Mouse (Mus musculus): ENCODE measurements around the gene Fam187b.
"Not testable (repeated sequence)": the region's sequence is repeated elsewhere in the genome, so short reads cannot be mapped to it uniquely, and the experiment has no call there.

The Fam187b gene

DNA sequence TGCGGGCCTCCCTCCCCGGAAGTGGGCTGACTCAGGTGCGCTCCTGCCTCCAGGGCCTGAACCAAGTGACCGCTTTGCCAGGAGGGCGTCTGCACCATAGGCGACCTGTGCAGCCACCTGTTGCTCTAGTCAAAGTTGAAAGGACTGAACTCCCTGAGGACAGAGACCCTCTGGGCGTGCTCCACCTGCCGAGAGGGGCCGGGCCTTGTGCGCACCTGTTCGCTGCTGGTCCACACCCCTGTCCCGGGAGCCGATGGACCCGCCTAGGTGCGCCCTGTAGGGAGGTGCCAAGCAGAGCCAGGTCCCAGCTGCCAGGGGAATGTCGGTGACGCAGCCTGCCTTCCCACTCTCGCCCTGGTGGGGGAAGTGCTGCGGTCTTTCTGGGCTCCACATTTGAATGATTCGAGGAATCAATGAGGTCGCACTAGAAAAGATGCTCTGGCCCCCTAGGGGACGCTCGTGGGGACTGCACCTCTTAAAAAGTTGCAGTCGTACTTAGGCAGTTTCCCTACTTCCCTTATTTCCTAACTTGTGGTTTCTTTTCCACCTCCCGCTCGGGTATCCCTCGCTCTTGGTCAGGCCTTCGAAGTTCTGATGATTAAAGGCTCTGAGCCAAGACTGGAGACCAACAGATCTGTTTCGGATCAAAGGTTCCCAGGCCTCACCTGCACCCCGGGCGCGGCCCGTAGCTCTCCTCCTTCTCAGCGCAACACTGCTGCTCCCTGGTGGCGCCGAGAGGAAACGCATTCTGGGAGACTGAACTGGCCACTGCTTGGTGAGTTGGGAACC, at the start of gene Fam187b:
Fam187b (plus strand) TSS at position 290 of the 789 bp plus-strand sequence.
- DNase-seq (ENCODE audit: low spot score in 2 of 2), result peak; percentile 79 to 89

DNA sequence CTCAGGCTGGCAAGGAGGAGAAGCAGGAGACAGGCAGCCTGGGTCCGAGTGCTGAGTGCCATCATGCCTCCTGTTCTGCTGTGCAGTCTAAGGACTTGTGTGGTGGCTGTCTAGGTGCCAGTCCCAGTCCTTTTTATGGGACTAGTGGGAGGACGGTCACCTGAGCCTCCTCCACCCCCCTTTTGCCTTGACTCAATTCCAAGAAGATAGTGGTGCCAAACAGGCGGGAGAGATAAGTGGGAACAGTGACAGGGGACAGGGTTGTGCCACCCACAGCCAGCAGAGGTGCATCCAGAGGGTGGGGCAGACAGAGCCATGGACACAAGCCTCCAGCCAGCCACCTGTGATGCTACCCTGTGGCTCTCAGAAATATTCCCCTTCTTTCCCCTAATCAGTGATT, 49.5 kb upstream of the Fam187b start:
- no peak for DNase-seq (ENCODE audit: low spot score in 2 of 2)

DNA sequence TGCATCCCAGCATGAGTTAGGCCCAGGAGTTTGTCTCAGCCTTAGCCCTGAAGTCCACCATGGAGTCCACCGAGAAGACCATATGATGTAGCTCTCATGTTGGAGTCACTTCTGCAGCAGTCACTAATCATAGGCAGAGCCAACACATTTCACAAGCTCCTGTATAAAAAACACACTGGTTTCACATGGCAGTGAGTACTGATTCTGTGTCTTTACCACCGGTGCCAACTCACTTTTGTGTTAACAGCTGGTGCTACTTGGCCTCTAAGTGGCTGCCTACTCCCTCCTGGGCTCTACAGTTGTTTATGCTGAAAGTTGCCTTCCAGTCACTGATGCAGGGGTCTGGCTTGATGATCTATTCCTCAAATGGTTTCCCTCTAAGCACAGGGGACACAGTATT, 49.0 kb upstream of the Fam187b start, which contains the start of gene Hamp2:
Hamp2 (minus strand) TSS at position 101 of the 400 bp plus-strand sequence.
- DNase-seq (ENCODE audit: low spot score in 2 of 2), result not testable (repeated sequence)

- DNase-seq (ENCODE audit: low spot score in 2 of 2), result not testable (repeated sequence)
Measured at GRCm38 (mm10) chr7:30935422-30936099, 38.0 kb upstream of the Fam187b start.

DNA sequence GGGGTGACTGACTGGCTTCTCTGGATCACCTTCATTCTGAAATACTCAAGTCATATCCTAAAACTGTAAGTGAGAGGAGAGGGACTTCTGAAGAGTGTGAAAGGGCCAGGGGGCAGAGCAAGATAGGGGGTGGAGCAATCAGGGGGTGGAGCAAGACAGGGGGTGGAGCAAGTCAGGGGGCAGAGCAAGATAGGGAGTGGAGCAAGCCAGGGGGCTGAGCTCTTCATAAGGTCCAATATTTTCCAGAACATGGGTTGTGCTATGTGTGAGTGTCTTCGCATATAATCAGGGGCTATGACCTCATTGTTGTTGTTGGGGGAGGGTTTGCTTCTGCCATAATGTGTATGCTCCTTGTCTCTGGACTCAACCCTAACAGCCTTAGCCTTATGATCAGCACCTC, 33.5 kb upstream of the Fam187b start:
- DNase-seq (ENCODE audit: low spot score in 2 of 2), result not testable (repeated sequence)

DNA sequence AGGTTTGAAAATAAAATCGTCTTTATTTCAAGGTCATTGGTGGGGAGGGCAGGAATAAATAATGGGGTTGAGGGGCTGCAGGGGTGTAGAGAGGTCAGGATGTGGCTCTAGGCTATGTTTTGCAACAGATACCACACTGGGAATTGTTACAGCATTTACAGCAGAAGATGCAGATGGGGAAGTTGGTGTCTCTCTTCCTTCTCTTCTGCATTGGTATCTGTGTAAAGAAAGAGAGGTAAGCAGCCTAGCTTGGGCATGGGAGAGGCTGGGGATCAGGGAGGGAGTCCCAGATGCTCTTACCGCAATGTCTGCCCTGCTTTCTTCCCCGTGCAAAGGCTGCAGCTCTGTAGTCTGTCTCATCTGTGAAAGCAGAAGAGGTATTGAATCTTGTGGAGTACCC, 31.2 kb upstream of the Fam187b start:
- DNase-seq (ENCODE audit: low spot score in 2 of 2), result not testable (repeated sequence)

- DNase-seq (ENCODE audit: low spot score in 2 of 2), result no peak
Measured at GRCm38 (mm10) chr7:30943909-30944635, 29.5 kb upstream of the Fam187b start, which contains the start of gene Hamp. Gene Hamp, minus strand, starts transcription at chr7:30944032.

DNA sequence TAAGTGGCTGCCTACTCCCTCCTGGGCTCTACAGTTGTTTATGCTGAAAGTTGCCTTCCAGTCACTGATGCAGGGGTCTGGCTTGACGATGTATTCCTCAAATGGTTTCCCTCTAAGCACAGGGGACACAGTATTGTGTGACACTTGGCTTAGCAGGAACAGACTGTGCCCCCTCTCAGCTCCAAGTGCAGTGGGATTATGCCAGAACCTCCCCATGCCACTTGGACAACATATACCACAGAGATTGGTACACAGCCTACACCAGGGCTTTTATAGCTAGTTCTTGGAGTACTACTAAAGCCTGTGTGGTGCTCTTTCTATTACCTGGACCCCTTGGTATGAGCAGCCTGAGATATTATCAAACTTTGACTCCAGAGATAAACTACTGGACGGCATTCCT, 28.9 kb upstream of the Fam187b start:
- DNase-seq (ENCODE audit: low spot score in 2 of 2), result not testable (repeated sequence)

DNA sequence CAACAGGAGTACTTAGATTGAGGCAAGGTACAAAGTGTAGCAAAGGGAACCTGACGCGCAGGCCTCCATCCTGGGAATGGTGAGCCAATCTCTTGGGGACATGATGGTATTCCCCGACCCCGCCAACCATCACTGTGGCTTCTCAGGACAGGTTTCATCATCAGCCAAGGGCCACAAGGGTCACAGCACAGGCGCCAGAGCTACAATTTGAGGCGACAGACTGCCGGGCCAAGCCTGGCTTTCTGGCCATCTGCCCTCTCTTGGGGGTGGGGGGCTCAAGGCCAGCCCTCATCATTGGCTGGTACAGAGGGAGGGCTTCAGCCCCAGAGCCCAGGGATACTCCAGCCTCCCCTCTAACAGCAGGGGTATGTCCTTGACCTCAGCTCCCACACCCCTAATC, 28.1 kb upstream of the Fam187b start:
- not testable (repeated sequence) for DNase-seq (ENCODE audit: low spot score in 2 of 2)

DNA sequence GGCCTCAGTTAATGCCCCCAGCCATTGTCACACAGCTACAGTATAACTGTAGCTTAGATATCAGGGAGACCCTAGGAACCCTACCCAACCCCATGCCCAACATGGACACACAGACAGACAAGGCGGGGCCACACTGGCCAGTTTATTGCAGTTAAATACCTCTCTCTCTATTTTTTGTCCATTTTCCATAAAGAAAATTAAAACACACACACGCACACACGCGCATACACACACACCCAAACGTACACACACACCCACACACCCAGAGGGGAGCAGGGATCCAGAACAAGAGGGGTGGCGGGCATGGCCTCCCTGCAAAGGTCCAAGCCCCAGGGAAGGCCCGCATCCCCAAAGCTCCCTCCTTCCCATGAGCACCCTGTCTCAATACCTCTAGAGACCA, 27.7 kb upstream of the Fam187b start:
- no peak for DNase-seq (ENCODE audit: low spot score in 2 of 2)

GRCm38 (mm10) chr7:30949902-30950301, 23.7 kb upstream of the Fam187b start:
- DNase-seq (ENCODE audit: low spot score in 2 of 2), result not testable (repeated sequence)

DNA sequence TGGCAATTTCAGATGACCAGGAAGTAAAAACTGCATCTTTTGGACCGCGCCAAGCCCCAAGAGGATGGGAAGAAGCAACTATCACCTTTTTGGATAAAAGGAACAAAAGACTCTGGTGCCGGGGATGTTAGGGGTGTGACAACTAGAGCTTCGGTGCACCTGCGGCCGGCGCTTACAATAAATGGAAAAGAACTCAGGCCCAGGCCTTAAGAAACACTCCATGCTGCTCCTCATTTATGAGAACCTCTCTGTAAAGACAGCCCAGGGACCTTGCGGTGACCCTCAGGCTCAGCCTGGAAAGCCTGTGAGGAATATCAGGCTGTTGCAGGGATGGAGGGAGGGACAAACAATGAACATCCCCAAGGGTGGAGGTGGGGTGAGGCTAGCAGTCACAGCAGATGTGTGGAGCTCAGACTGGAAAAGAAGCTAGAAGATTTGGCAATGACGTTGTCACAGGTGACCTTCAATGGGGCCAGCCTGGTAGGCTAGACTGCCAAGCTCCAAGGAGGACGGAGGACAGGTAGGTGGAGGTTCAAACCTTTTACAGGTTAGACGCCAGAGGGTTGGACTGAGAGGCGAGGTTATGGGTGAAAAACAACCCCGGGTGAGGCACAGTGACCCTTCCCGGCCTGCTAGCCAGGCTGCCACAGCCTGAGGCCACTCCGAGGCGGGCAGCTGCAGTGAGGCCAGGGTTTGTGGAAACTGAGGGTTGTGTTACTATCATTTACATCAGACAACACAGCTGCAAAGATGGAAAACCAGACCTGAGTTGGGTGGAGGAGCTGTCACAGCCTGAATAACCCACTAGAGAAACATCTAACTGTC, 20.9 kb upstream of the Fam187b start:
- DNase-seq (ENCODE audit: low spot score in 2 of 2), result no peak

GRCm38 (mm10) chr7:30953459-30953858, 20.1 kb upstream of the Fam187b start:
- DNase-seq (ENCODE audit: low spot score in 2 of 2), result no peak

- DNase-seq (ENCODE audit: low spot score in 2 of 2), result no peak
Measured at GRCm38 (mm10) chr7:30954036-30954435, 19.6 kb upstream of the Fam187b start.

- DNase-seq (ENCODE audit: low spot score in 2 of 2), result no peak
Measured at GRCm38 (mm10) chr7:30954971-30955520, 18.5 kb upstream of the Fam187b start.

- DNase-seq (ENCODE audit: low spot score in 2 of 2), result peak; percentile 85 to 86
Measured at GRCm38 (mm10) chr7:30955584-30956356, 17.8 kb upstream of the Fam187b start.

DNA sequence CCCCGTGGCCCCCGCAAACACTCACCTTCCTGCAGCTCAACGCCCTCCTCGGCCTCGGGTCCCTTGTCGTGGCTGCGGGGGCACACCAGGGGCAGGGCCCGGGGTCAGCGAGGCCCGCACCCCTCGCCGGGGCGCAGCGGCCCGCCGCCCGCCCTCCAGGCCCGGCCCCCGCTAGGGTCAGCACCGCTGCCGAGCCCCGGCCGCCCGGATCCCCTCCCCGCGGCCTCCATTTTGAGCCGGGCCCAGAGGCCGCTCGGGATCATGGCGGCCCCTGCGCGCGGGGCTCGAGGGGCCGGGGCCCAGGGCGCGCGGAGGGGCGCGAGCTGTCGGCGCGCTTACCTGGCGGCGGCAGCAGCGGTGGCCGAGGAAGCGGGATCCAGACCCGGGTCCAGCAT, 17.2 kb upstream of the Fam187b start:
- DNase-seq (ENCODE audit: low spot score in 2 of 2), result no peak

DNA sequence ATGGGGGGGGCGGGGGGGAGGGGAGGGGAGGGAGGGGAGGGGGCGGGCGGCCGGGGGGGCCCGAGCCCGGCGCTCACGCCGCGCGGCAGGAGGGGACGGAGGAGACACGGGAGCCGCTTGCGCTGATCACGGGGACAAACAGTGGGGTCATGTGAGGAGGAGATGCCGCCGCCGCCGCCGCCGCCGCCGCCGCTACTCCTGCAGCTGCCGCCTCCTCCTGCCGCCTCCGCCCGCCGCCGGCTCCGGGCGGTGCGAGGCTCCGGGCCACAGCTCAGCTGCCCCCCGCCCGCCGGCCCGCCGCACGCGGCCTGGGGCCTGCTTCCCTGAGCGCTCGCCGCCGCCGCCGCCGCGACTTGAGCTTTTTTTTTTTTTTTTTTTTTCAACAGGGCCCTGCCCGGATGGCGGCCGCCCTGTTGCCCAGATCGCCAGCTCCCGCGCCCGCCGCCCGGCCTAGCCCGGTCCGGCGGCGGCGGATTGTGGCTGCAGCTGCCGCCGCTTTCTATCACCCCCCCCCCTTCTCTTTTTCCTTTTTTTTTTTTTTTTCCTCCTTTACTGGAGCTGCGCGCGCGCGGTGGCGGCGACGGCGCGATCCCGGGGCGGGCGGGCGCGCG, 16.7 kb upstream of the Fam187b start, which contains the start of gene Usf2:
Usf2 (minus strand) TSS at position 48 of the 611 bp plus-strand sequence.
- DNase-seq (ENCODE audit: low spot score in 2 of 2), result peak; percentile 70 to 84

DNA sequence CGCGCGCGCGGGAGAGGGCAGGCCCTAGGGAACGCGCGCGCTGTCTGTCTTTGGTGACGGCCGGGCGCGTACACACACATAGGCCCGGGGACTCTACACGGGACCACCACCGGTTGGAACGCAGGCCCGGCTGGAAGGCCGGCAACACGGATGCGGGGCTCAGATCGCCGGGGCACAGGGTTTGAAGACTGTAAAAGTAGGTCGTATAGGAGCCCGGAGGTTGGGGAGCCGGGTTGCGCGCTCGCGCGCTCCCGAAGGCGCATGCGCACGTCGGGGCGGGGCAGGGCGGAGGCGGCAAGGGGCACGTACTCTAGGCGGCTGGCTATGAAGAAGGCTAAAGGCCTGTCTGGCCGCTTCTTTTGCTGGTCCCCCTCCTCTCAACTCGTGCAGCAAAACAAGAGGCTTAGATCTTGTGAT, 16.2 kb upstream of the Fam187b start:
- peak; percentile 91 to 94 for DNase-seq (ENCODE audit: low spot score in 2 of 2)
